Mouse (Mus musculus): ENCODE data around the gene Rab6b. TPM values are rescaled to one million over a fixed set of nuclear protein-coding genes. Genes with fewer than 3 reads are reported as not detected.

Rab6b gene
- polyA plus RNA-seq, 1 experiment from 2014 or later, result 5.5 TPM

DNA sequence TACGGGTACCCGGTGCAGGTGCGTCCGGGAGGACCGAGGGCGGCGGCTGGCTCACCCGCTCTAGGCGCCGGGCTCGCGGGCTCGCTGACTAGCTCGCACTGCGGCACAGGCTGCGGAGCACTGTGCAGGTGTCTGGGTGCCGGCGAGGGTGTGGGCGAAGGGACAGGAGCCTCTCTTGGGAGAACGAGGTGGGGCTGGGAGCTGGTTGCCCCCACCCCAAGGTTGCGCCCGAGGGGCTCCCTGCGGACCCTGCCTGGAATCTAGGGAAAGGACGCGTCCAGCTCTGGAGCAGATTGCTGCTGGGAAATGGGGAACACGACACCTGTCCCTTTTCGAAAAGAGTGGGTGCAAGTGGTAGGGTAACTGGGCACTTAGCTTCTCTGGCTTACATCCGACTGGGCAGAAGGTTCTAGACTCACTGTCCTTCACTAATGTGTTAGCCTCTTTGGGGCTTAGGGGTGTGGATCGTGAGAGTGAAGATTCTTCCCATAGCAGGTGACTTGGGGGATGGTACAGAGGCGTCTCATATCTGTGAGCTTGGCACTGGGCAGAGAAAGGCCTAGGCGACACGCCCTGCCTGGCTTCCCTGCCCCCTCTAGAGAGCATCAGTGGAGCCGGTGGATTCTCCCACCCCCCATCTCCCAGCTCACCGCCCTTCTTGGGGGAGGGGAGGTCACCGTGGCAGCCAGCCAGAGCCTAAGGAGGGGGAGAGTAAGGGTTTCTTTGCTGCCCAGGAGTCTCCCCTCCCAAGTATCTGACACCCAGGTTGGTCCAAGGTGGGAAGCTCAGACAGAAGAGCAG lies 1.1 kb downstream of the Rab6b start:
- H3K4me3 ChIP-seq (replicated peaks; ENCODE audit: low read length), result peak overlapping the region; percentile 61
- no peak overlapping the region for H3K27ac ChIP-seq (ENCODE audit: low read length)
- WGBS, result 2% methylated on average over 35 of the region's 35 CpGs
- peaks cover 11% of the 10 kb centered on the region for H3K4me1 ChIP-seq (ENCODE audit: control insufficient read depth, insufficient read depth, low read length)
- H3K36me3 ChIP-seq (ENCODE audit: control insufficient read depth, insufficient read depth, low read length), result no peaks in the 10 kb centered on the region
- peak overlapping the region; percentile 77 for H3K9ac ChIP-seq (ENCODE audit: low read length)
- H3K27me3 ChIP-seq (ENCODE audit: control insufficient read depth, insufficient read depth, low read length), result peaks cover 37% of the 10 kb centered on the region
- H3K4me2 ChIP-seq (ENCODE audit: low read depth, low read length), result peak overlapping the region; percentile 94
- peak; percentile 43; the same call in 1 of the 2 replicates for ATAC-seq (ENCODE audit: insufficient read depth, low FRiP score)
- H3K9me3 ChIP-seq (replicated peaks; ENCODE audit: control insufficient read depth, low read length), result no peaks in the 10 kb centered on the region

DNA sequence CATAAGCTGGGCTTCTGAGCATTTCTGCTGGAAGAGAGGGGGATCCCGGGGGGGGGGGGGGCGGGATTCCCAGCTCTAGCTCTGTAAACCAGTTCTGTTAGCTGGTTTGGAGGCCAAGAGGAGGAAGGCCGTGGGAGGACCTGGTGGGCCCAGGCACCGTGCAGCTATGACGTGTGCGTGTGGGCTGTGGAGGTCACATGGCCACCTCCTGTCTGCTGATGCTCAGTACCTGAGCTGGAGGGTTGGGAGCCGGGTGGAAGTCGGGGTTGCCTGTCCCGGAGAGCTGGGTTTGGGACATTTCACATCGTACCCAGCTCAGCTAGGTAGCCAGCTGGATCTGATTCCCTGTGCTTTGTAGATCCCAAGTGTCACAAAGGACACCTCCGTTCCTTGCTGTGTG lies 1.8 kb downstream of the Rab6b start:
- Histone ChIP-seq H3K4me1 (ENCODE audit: control insufficient read depth, insufficient read depth, low read length) (peaks cover 11% of the 10 kb centered on the region), H3K9ac (ENCODE audit: low read length) (no peak overlapping the region), H3K9me3 (replicated peaks; ENCODE audit: control insufficient read depth, low read length) (no peaks in the 10 kb centered on the region), H3K27ac (ENCODE audit: low read length) (no peak overlapping the region), H3K36me3 (ENCODE audit: control insufficient read depth, insufficient read depth, low read length) (no peaks in the 10 kb centered on the region), H3K4me2 (ENCODE audit: low read depth, low read length) (no peak overlapping the region), H3K4me3 (replicated peaks; ENCODE audit: low read length) (no peak overlapping the region), H3K27me3 (ENCODE audit: control insufficient read depth, insufficient read depth, low read length) (peaks cover 37% of the 10 kb centered on the region)
- ATAC-seq (ENCODE audit: insufficient read depth, low FRiP score), result no peak
- 47% methylated on average over 10 of the region's 11 CpGs for WGBS

DNA sequence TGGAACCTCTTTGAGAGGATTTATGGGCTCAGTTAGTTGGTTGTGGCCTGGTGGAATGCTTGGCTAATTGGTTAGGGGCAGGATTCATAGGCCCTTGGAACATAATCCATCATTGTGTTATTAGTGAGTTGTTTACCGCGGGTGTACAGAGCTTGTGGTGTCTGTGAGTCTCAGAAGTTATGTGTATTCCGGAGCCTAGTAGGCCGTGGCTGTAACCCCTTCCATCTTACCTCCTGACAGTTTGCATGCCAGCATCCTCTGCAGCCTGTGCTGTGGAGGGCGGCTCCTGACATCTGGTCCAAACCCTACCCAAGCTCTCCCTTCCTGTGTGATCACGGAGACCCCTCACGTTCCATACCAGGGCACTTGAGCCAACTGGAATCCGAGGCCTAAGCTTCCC lies 2.7 kb downstream of the Rab6b start:
- Histone ChIP-seq H3K4me2 (ENCODE audit: low read depth, low read length) (no peak overlapping the region), H3K9me3 (replicated peaks; ENCODE audit: control insufficient read depth, low read length) (no peaks in the 10 kb centered on the region), H3K4me1 (ENCODE audit: control insufficient read depth, insufficient read depth, low read length) (peaks cover 11% of the 10 kb centered on the region), H3K36me3 (ENCODE audit: control insufficient read depth, insufficient read depth, low read length) (no peaks in the 10 kb centered on the region), H3K4me3 (replicated peaks; ENCODE audit: low read length) (no peak overlapping the region), H3K9ac (ENCODE audit: low read length) (no peak overlapping the region), H3K27me3 (ENCODE audit: control insufficient read depth, insufficient read depth, low read length) (peaks cover 37% of the 10 kb centered on the region), H3K27ac (ENCODE audit: low read length) (no peak overlapping the region)
- 61% methylated on average over 8 of the region's 8 CpGs for WGBS
- ATAC-seq (ENCODE audit: insufficient read depth, low FRiP score), result no peak

DNA sequence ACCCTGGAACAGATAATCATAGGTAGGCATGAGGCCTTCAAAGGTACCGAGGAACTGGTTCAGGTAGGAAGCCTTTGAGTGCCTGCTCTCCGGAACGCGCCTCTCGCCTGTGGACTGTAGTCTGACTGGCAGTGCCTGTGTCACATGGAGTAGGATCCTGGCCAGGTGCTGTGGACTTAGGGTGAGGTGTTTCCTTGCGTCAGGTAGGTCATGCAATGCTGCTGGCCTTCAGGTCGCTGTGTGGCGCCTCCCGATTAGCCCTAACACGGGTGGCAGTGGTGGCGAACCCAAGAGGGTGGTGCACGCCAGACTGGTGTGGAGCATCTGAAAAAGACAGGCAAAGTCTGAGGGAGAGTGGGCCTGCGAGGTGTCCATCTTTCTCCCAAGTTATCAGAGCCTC lies 3.3 kb downstream of the Rab6b start:
- Histone ChIP-seq H3K27ac (ENCODE audit: low read length) (no peak overlapping the region), H3K9me3 (replicated peaks; ENCODE audit: control insufficient read depth, low read length) (no peaks in the 10 kb centered on the region), H3K4me3 (replicated peaks; ENCODE audit: low read length) (no peak overlapping the region), H3K27me3 (ENCODE audit: control insufficient read depth, insufficient read depth, low read length) (peaks cover 35% of the 10 kb centered on the region), H3K36me3 (ENCODE audit: control insufficient read depth, insufficient read depth, low read length) (no peaks in the 10 kb centered on the region), H3K4me2 (ENCODE audit: low read depth, low read length) (no peak overlapping the region), H3K9ac (ENCODE audit: low read length) (no peak overlapping the region), H3K4me1 (ENCODE audit: control insufficient read depth, insufficient read depth, low read length) (peaks cover 11% of the 10 kb centered on the region)
- 86% methylated on average over 13 of the region's 13 CpGs for WGBS
- no peak for ATAC-seq (ENCODE audit: insufficient read depth, low FRiP score)

DNA sequence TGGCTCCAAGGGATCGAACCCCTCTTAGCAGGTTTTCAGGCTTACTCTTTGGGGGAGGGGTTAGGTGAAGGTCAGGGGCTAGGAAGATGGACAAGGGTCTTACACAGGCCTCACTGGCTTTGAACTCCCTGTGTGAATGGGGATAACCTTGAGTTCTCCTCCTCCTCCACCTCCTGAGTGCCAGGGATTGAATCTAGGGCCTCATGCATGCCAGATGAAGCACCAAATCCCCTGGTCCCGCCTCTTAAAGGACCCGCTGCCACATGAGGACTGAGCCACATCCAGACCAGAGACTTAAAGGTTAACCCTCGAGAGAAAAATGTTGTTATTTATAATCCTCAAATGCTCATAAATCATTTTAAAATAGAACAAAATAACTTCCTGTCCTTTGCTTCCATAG lies 5.4 kb downstream of the Rab6b start:
- Histone ChIP-seq H3K9me3 (replicated peaks; ENCODE audit: control insufficient read depth, low read length) (no peaks in the 10 kb centered on the region), H3K27ac (ENCODE audit: low read length) (no peak overlapping the region), H3K9ac (ENCODE audit: low read length) (no peak overlapping the region), H3K4me3 (replicated peaks; ENCODE audit: low read length) (no peak overlapping the region), H3K4me2 (ENCODE audit: low read depth, low read length) (no peak overlapping the region), H3K36me3 (ENCODE audit: control insufficient read depth, insufficient read depth, low read length) (no peaks in the 10 kb centered on the region), H3K27me3 (ENCODE audit: control insufficient read depth, insufficient read depth, low read length) (peaks cover 18% of the 10 kb centered on the region), H3K4me1 (ENCODE audit: control insufficient read depth, insufficient read depth, low read length) (peaks cover 6% of the 10 kb centered on the region; the same call in 1 of the 2 replicates)
- ATAC-seq (ENCODE audit: insufficient read depth, low FRiP score), result no peak
- WGBS, result 70% methylated on average over 4 of the region's 4 CpGs

DNA sequence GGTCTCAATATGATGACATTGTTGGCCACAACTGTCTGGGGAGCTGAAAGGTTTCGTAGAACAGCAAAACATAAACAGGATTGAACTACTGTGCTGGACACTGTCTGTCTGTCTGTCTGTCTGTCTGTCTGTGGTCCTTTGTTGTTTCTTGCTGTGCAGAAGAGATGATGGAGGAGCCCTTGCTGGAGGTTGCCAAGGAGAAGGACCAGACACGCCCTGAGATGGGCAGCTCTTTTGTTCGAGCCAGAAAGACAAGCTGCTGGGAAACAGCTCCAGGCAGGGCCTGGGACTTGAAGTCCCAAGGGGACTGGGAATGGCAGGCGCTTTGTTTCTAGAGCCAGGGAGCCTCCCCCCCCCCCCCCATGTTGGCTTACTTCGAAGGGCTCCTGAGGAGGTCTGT lies 5.9 kb downstream of the Rab6b start:
- WGBS, result 64% methylated on average over 5 of the region's 5 CpGs
- no peak for ATAC-seq (ENCODE audit: insufficient read depth, low FRiP score)
- no peaks in the 10 kb centered on the region for H3K9me3 ChIP-seq (replicated peaks; ENCODE audit: control insufficient read depth, low read length)

DNA sequence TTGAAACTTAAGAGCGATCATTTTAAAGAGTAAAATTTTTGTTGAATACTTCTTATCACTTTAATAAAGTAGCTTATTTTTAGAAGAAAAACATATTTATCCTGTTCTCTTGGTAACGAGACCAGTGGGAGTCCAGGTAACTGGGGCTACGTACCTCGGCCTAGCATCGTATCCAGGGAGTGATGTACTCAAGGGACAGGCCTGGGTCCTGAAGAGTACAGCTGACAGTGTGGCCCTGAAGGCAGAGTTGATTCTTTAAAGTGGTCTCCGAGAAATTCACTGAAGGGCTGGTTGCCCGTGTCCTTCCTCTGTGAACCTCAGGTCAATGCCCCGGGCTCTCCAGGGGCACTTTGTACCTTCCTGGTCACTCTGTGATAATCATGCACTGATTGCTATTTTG lies 6.4 kb downstream of the Rab6b start:
- Histone ChIP-seq H3K4me1 (ENCODE audit: control insufficient read depth, insufficient read depth, low read length) (peaks cover under 1% of the 10 kb centered on the region; the same call in 1 of the 2 replicates), H3K9me3 (replicated peaks; ENCODE audit: control insufficient read depth, low read length) (no peaks in the 10 kb centered on the region), H3K4me3 (replicated peaks; ENCODE audit: low read length) (no peak overlapping the region), H3K27me3 (ENCODE audit: control insufficient read depth, insufficient read depth, low read length) (peaks cover 8% of the 10 kb centered on the region), H3K36me3 (ENCODE audit: control insufficient read depth, insufficient read depth, low read length) (no peaks in the 10 kb centered on the region), H3K9ac (ENCODE audit: low read length) (no peak overlapping the region), H3K27ac (ENCODE audit: low read length) (no peak overlapping the region), H3K4me2 (ENCODE audit: low read depth, low read length) (no peak overlapping the region)
- ATAC-seq (ENCODE audit: insufficient read depth, low FRiP score), result no peak
- WGBS, result 90% methylated on average over 8 of the region's 8 CpGs

More for the DNA sequence above, 5.9 kb downstream of the Rab6b start:
- no peak overlapping the region for H3K9ac ChIP-seq (ENCODE audit: low read length)
- no peak overlapping the region for H3K4me3 ChIP-seq (replicated peaks; ENCODE audit: low read length)
- no peak overlapping the region for H3K4me2 ChIP-seq (ENCODE audit: low read depth, low read length)
- no peaks in the 10 kb centered on the region for H3K36me3 ChIP-seq (ENCODE audit: control insufficient read depth, insufficient read depth, low read length)
- H3K27ac ChIP-seq (ENCODE audit: low read length), result no peak overlapping the region
- peaks cover 5% of the 10 kb centered on the region; the same call in 1 of the 2 replicates for H3K4me1 ChIP-seq (ENCODE audit: control insufficient read depth, insufficient read depth, low read length)
- H3K27me3 ChIP-seq (ENCODE audit: control insufficient read depth, insufficient read depth, low read length), result peaks cover 12% of the 10 kb centered on the region

DNA sequence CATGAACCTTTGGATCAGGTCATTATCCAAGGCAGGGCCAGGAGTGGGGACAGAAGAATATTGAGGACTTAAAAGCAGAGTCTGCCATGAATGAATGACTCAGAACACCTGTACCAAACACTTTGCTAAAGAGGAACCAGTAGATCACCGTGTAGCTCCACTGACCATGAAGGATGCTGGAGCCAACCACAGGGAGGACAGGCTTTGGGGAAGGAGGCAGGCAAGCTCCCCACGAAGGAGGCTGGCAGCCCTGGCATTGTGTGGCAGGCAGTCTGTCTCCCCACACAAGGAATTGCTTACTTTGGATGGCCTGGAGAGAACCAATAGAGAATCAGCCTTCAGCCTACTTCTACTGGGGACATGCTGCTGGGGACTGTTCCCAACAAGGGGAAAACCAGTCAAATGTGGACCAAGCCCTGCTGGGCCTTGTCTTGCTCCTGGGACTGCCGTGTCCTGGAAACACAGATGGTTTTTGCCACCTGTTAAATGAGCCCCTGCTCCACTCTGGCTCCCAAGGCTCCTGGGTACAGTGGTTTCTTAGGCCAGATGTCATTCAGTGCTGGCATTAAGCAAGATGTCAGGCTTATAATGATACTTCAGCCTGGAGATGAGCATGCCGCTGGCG lies 7.2 kb downstream of the Rab6b start:
- H3K9me3 ChIP-seq (replicated peaks; ENCODE audit: control insufficient read depth, low read length), result no peaks in the 10 kb centered on the region
- no peak overlapping the region for H3K9ac ChIP-seq (ENCODE audit: low read length)
- H3K36me3 ChIP-seq (ENCODE audit: control insufficient read depth, insufficient read depth, low read length), result no peaks in the 10 kb centered on the region
- H3K27ac ChIP-seq (ENCODE audit: low read length), result no peak overlapping the region
- no peak for ATAC-seq (ENCODE audit: insufficient read depth, low FRiP score)
- H3K4me1 ChIP-seq (ENCODE audit: control insufficient read depth, insufficient read depth, low read length), result no peaks in the 10 kb centered on the region
- H3K4me2 ChIP-seq (ENCODE audit: low read depth, low read length), result no peak overlapping the region
- no peak overlapping the region for H3K4me3 ChIP-seq (replicated peaks; ENCODE audit: low read length)
- WGBS, result 77% methylated on average over 5 of the region's 5 CpGs
- H3K27me3 ChIP-seq (ENCODE audit: control insufficient read depth, insufficient read depth, low read length), result no peaks in the 10 kb centered on the region

DNA sequence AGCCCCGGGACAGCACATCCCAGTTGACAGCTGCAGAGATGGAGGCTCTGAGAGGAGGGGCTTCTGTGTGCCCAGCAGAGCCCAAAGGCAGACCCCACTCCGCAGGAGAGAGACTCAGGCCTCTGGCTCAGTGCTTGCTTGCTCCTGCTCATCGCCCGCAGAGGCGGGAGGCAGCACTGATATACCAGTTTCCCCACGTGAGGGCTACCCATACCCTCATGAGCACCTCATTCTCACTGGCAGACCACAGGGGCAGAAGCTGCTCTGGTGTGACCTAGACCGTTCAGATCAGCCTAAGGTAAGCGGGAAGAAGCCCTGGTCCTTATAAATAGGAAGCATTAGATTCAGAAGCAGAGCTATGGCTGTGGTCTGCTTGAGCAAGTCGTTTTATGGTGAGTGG lies 8.2 kb downstream of the Rab6b start:
- Histone ChIP-seq H3K36me3 (ENCODE audit: control insufficient read depth, insufficient read depth, low read length) (no peaks in the 10 kb centered on the region), H3K4me2 (ENCODE audit: low read depth, low read length) (no peak overlapping the region), H3K4me1 (ENCODE audit: control insufficient read depth, insufficient read depth, low read length) (no peaks in the 10 kb centered on the region), H3K9ac (ENCODE audit: low read length) (no peak overlapping the region), H3K4me3 (replicated peaks; ENCODE audit: low read length) (no peak overlapping the region), H3K27me3 (ENCODE audit: control insufficient read depth, insufficient read depth, low read length) (no peaks in the 10 kb centered on the region), H3K27ac (ENCODE audit: low read length) (no peak overlapping the region), H3K9me3 (replicated peaks; ENCODE audit: control insufficient read depth, low read length) (no peaks in the 10 kb centered on the region)
- 81% methylated on average over 9 of the region's 9 CpGs for WGBS
- ATAC-seq (ENCODE audit: insufficient read depth, low FRiP score), result no peak
